8 mouse cellular contexts compared by ENCODE assay signal in the genomic region with DNA sequence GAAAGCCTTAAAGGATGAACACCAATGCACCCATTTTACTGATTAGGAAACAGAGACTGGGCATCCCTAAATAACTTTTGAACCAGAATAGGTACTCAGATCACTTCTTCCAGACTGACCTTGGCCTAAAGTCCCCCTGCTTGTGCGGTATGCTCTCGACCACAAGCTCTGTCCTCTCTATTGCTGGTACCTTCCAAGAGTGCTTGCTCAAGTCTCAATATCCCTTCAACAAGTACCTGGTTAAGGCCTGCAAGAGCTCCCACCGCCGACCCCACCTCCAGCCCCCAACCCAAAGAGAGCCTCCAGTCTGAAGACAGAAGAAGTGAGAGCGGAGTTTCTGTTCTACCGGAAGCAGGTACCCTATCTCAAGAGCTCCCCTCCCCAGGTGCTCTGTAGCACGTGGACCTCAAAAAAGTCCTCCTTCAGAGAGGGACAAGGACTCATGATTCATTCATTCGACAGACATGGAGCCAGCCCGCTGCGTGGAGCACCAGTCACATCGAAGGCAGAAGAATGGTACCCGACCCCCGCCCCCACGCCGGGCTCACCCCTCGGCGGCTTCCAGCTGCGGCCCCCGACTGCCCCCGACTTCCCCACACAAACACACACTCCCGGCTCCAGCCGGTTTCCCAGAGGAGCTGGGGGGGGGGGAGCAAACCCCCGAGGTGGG. TPM values are rescaled to one million over a fixed set of nuclear protein-coding genes. Genes with fewer than 3 reads are reported as not detected.
DNase-seq lines count a peak whose midpoint lies in the region; ATAC-seq and TF ChIP-seq lines count a peak whose summit lies in the region.

No protein-coding gene starts in this region.

- H3K27me3 ChIP-seq in neural tube, embryonic 11.5 days (ENCODE audit: control insufficient read depth, insufficient read depth, low read length): no peaks in the 10 kb centered on the region
- H3K27me3 ChIP-seq in forebrain, embryonic 16.5 days (replicated peaks; ENCODE audit: control insufficient read depth, insufficient read depth, low read length): no peaks in the 10 kb centered on the region
- peaks cover 24% of the 10 kb centered on the region for H3K27me3 ChIP-seq in liver, postnatal 0 days (ENCODE audit: insufficient read depth, low read length)

- H3K27ac ChIP-seq in neural tube, embryonic 11.5 days (ENCODE audit: low read depth, low read length): peak overlapping the region; percentile 95
- peak overlapping the region; percentile 71 for H3K27ac ChIP-seq in forebrain, embryonic 16.5 days (ENCODE audit: low read length)
- no peak overlapping the region for H3K27ac ChIP-seq in liver, postnatal 0 days (ENCODE audit: low read depth)

- no peaks in the 10 kb centered on the region for H3K9me3 ChIP-seq in neural tube, embryonic 11.5 days (ENCODE audit: control insufficient read depth, low read length)
- no peaks in the 10 kb centered on the region for H3K9me3 ChIP-seq in forebrain, embryonic 16.5 days (ENCODE audit: control insufficient read depth, low read length)
- H3K9me3 ChIP-seq in liver, postnatal 0 days (ENCODE audit: low read length): no peaks in the 10 kb centered on the region

- DNase-seq in embryo, embryonic 10.5 days (ENCODE audit: low spot score): peak; percentile 54
- no peak for DNase-seq in embryo, embryonic 11 days
- DNase-seq in neural tube, embryonic 11.5 days (ENCODE audit: low spot score): no peak
- DNase-seq in neural tube, embryonic 10.5 days (ENCODE audit: extremely low spot score, low spot score): no peak
- DNase-seq in liver, postnatal 0 days: no peak
- no peak for DNase-seq in frontal cortex, postnatal 25 days (ENCODE audit: low spot score in 2 of 2)
- DNase-seq in layer of hippocampus, postnatal 25 days (ENCODE audit: extremely low spot score in 1 of 2, low spot score in 1 of 2): no peak

- TF ChIP-seq CTCF in liver, postnatal 0 days (IDR thresholded peaks at IDR 0.05; ENCODE audit: low read depth): no peak

- no peak for TF ChIP-seq EP300 in liver, postnatal 0 days (IDR thresholded peaks at IDR 0.05; ENCODE audit: low read depth)

- no peaks in the 10 kb centered on the region for H3K36me3 ChIP-seq in neural tube, embryonic 11.5 days (ENCODE audit: control insufficient read depth, insufficient read depth, low read length)
- 0 out of 2 replicates have a peak, but pooled peaks cover 2% of the 10 kb centered on the region for H3K36me3 ChIP-seq in forebrain, embryonic 16.5 days (ENCODE audit: control insufficient read depth, insufficient read depth)
- no peaks in the 10 kb centered on the region; the same call in 1 of the 2 replicates for H3K36me3 ChIP-seq in liver, postnatal 0 days (replicated peaks; ENCODE audit: insufficient read depth, low read length)

- whole genome bisulfite sequencing in neural tube, embryonic 11.5 days: 1% methylated on average over 23 of the region's 23 CpGs
- 3% methylated on average over 21 of the region's 23 CpGs for WGBS in forebrain, embryonic 16.5 days
- WGBS in liver, postnatal 0 days (ENCODE audit: insufficient replicate concordance): 8% methylated on average over 23 of the region's 23 CpGs

- H3K4me3 ChIP-seq in neural tube, embryonic 11.5 days (ENCODE audit: low read depth, low read length): peak overlapping the region; percentile 50
- peak overlapping the region; percentile 65 for H3K4me3 ChIP-seq in forebrain, embryonic 16.5 days (replicated peaks; ENCODE audit: low read length)
- peak overlapping the region; percentile 45 for H3K4me3 ChIP-seq in liver, postnatal 0 days (ENCODE audit: low read depth, low read length)

- H3K4me2 ChIP-seq in neural tube, embryonic 11.5 days (ENCODE audit: low read depth): peak overlapping the region; percentile 88
- H3K4me2 ChIP-seq in forebrain, embryonic 16.5 days (ENCODE audit: low read length): peak overlapping the region; percentile 56
- H3K4me2 ChIP-seq in liver, postnatal 0 days (ENCODE audit: low read depth, low read length): peak overlapping the region; percentile 73

- peaks cover 29% of the 10 kb centered on the region for H3K4me1 ChIP-seq in neural tube, embryonic 11.5 days (ENCODE audit: control insufficient read depth, insufficient read depth, low read length)
- H3K4me1 ChIP-seq in forebrain, embryonic 16.5 days (replicated peaks; ENCODE audit: control insufficient read depth, insufficient read depth, low read length): peaks cover 28% of the 10 kb centered on the region
- H3K4me1 ChIP-seq in liver, postnatal 0 days (ENCODE audit: insufficient read depth): 0 out of 2 replicates have a peak, but pooled peaks cover 5% of the 10 kb centered on the region

- peak overlapping the region; percentile 76 for H3K9ac ChIP-seq in neural tube, embryonic 11.5 days (ENCODE audit: low read length)
- H3K9ac ChIP-seq in forebrain, embryonic 16.5 days (replicated peaks; ENCODE audit: low read depth, low read length): peak overlapping the region; percentile 72
- H3K9ac ChIP-seq in liver, postnatal 0 days (replicated peaks): peak overlapping the region; percentile 50

- ATAC-seq in neural tube, embryonic 11.5 days (ENCODE audit: insufficient read depth, low FRiP score, low TSS enrichment): peak; percentile 39
- peak; percentile 26 for ATAC-seq in forebrain, embryonic 16.5 days
- ATAC-seq in liver, postnatal 0 days: no peak

RNA-seq across cellular contexts. Expression of a gene that starts 2.1 kb away (rescaled TPM):
- polyA plus RNA-seq in neural tube, embryonic 11.5 days (2014; fragmentation: Nextera tagmentation; extraction: Ambion mirVana): 28.1 and 35.1 TPM in 2 replicates
- 49.3 and 55.2 TPM in 2 replicates for polyA plus RNA-seq in forebrain, embryonic 16.5 days (2015; fragmentation: Nextera tagmentation; extraction: Ambion mirVana)
- polyA plus RNA-seq in liver, postnatal 0 days (2015; fragmentation: Nextera tagmentation; extraction: Ambion mirVana): 0.56 and 0.72 TPM in 2 replicates
- 10 to 100 TPM; 80.5 to 82.4 TPM for total RNA-seq in layer of hippocampus, postnatal 25 days (2021)

RNA-seq across cellular contexts. Expression of a gene that starts 15.2 kb away (rescaled TPM):
- 0.12 and 0.26 TPM in 2 replicates for polyA plus RNA-seq in neural tube, embryonic 11.5 days (2014; fragmentation: Nextera tagmentation; extraction: Ambion mirVana)
- polyA plus RNA-seq in forebrain, embryonic 16.5 days (2015; fragmentation: Nextera tagmentation; extraction: Ambion mirVana): 0.26 and 0.46 TPM in 2 replicates
- 1.8 and 2.3 TPM in 2 replicates for polyA plus RNA-seq in liver, postnatal 0 days (2015; fragmentation: Nextera tagmentation; extraction: Ambion mirVana)
- total RNA-seq in layer of hippocampus, postnatal 25 days (2021): not detected

RNA-seq across cellular contexts. Expression of a gene that starts 39.3 kb away (rescaled TPM):
- polyA plus RNA-seq in neural tube, embryonic 11.5 days (2014; fragmentation: Nextera tagmentation; extraction: Ambion mirVana): 14.0 and 15.3 TPM in 2 replicates
- polyA plus RNA-seq in forebrain, embryonic 16.5 days (2015; fragmentation: Nextera tagmentation; extraction: Ambion mirVana): 12.7 and 14.5 TPM in 2 replicates
- polyA plus RNA-seq in liver, postnatal 0 days (2015; fragmentation: Nextera tagmentation; extraction: Ambion mirVana): 18.4 and 22.7 TPM in 2 replicates
- total RNA-seq in layer of hippocampus, postnatal 25 days (2021): 100 to 1,000 TPM; 145 to 154 TPM

RNA-seq across cellular contexts. Expression of a gene that starts 42.0 kb away (rescaled TPM):
- not detected in 2 replicates for polyA plus RNA-seq in neural tube, embryonic 11.5 days (2014; fragmentation: Nextera tagmentation; extraction: Ambion mirVana)
- not detected in 2 replicates for polyA plus RNA-seq in forebrain, embryonic 16.5 days (2015; fragmentation: Nextera tagmentation; extraction: Ambion mirVana)
- 0.19 TPM in 1 of 2 replicates, not detected in the other for polyA plus RNA-seq in liver, postnatal 0 days (2015; fragmentation: Nextera tagmentation; extraction: Ambion mirVana)
- total RNA-seq in layer of hippocampus, postnatal 25 days (2021): not detected

RNA-seq across cellular contexts. Expression of a gene that starts 59.3 kb away (rescaled TPM):
- not detected in 2 replicates for polyA plus RNA-seq in neural tube, embryonic 11.5 days (2014; fragmentation: Nextera tagmentation; extraction: Ambion mirVana)
- 0.11 TPM in 1 of 2 replicates, not detected in the other for polyA plus RNA-seq in forebrain, embryonic 16.5 days (2015; fragmentation: Nextera tagmentation; extraction: Ambion mirVana)
- not detected in 2 replicates for polyA plus RNA-seq in liver, postnatal 0 days (2015; fragmentation: Nextera tagmentation; extraction: Ambion mirVana)
- not detected for total RNA-seq in layer of hippocampus, postnatal 25 days (2021)

Comparison
In these comparisons a context has a peak if more than half of its experiments do, and no peak if none do; other contexts are left out.
1. RNA of a gene that starts 2.1 kb away (polyA plus RNA-seq): 49.3 to 55.2 TPM in forebrain, embryonic 16.5 days and 28.1 to 35.1 TPM in neural tube, embryonic 11.5 days; 0.56 to 0.72 TPM in liver, postnatal 0 days; every median in the first group is over 10 times any median in the second.
2. Peak in every context shown above with its lines, with median percentiles within 50 percentile points of each other: H3K4me2 ChIP-seq, H3K4me3 ChIP-seq and H3K9ac ChIP-seq.